Mouse (Mus musculus) liver, adult 2 months (tissue): ENCODE results near the gene Galm. TPM values are rescaled to one million over a fixed set of nuclear protein-coding genes. Genes with fewer than 3 reads are reported as not detected.
A peak's percentile ranks its signal among the peaks of the same experiment; 100 is the strongest.

ENCODE experiments used
- DNase-seq: peaks from one replicate; pipeline ENCODE4 v3.0.0-alpha.2; 2011; ENCODE audit warnings: low read depth, low spot score; ENCODE audit errors: extremely low read depth
- H3K27ac ChIP-seq: fragments of 200-500 bp; replicated peaks from 2 replicates; pipeline ENCODE4 v1.5.1; 2012; ENCODE audit warnings: low read depth, mild to moderate bottlenecking, control low read depth, inconsistent platforms, low read length; ENCODE audit not compliant: insufficient read depth
- H3K27me3 ChIP-seq: fragments of 200-500 bp; 2 replicates; pipeline ENCODE4 v1.6.1; 2012; ENCODE audit warnings: mild to moderate bottlenecking, moderate library complexity, low read length, inconsistent platforms; ENCODE audit not compliant: control insufficient read depth, insufficient read depth
- H3K36me3 ChIP-seq: fragments of 200-500 bp; 2 replicates; pipeline ENCODE4 v1.6.1; 2012; ENCODE audit warnings: low read length, inconsistent platforms; ENCODE audit not compliant: control insufficient read depth, insufficient read depth
- H3K4me1 ChIP-seq: fragments of 200-500 bp; 2 replicates; pipeline ENCODE4 v1.6.1; 2011; ENCODE audit warnings: low read length; ENCODE audit not compliant: control insufficient read depth, insufficient read depth
- H3K4me3 ChIP-seq: fragments of 200-500 bp; 2 replicates; pipeline ENCODE4 v1.5.1; 2011; ENCODE audit warnings: low read depth, mild to moderate bottlenecking, control low read depth, low read length, moderate library complexity; ENCODE audit not compliant: insufficient read depth
- H3K79me2 ChIP-seq: fragments of 200-500 bp; 2 replicates; pipeline ENCODE4 v1.6.1; 2012; ENCODE audit warnings: inconsistent platforms, mild to moderate bottlenecking, low read length, moderate library complexity; ENCODE audit not compliant: control insufficient read depth, insufficient read depth
- H3K9ac ChIP-seq: fragments of 200-500 bp; 2 replicates; pipeline ENCODE4 v1.6.1; 2012; ENCODE audit warnings: low read depth, mild to moderate bottlenecking, control low read depth, inconsistent platforms, low read length
- CTCF ChIP-seq: fragments of 200-500 bp; IDR thresholded peaks from 2 replicates; pipeline ENCODE4 v1.5.1; 2011; ENCODE audit warnings: low read depth, low read length, control low read depth
- POLR2A ChIP-seq: fragments of 200-500 bp; IDR thresholded peaks from 2 replicates; pipeline ENCODE4 v1.6.1; 2011; ENCODE audit warnings: low read length, control low read depth; ENCODE audit not compliant: insufficient read depth; ENCODE audit errors: extremely low read depth
- WGBS: fragments of 180-500 bp; shearing (Covaris S2); methylation state at CpG from one replicate; pipeline ENCODE4 v1.1.7; 2018; 5-methylcytosine and 5-hydroxymethylcytosine counted together
- polyA plus RNA-seq: library from polyadenylated mRNA; depleted of rRNA; stranded (reverse); fragments of >200 nt; gene quantifications from 2 replicates; pipeline ENCODE4 v1.2.3, GENCODE M21; 2012
- total RNA-seq: library from RNA; depleted of rRNA; stranded (reverse); fragments of >200 nt; gene quantifications from 2 replicates; pipeline ENCODE4 v1.2.3, GENCODE M21; 2014

Galm gene
- total and polyA plus RNA-seq, 2 experiments = 68.6 to 81.2 TPM

DNA sequence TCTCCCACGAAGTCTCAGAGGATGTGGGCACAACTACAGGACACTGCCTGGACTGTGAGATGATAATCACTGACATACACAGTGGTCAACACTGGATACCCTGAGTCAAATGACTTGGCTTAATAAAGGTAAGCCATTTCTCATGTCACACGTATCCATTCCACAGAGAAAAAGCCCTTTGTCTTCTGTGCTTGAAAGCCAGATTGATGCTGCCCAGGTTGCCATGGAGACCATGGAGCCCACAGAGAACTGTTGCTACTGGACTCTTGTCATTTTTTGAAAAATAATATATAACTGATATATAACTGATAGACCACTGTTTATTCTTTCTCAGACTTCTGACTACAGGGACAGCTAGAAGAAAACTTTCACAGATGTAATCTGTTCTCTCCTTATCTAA, 30.1 kb upstream of the Galm start:
- 23% methylated on average over 2 of the region's 2 CpGs for WGBS
- H3K27ac ChIP-seq = 0 out of 2 replicates have a peak overlapping the region, but pooled peaks have one; percentile 21
- no peak overlapping the region for H3K9ac ChIP-seq
- H3K4me1 ChIP-seq = peaks cover 3% of the 10 kb centered on the region; the same call in 1 of the 2 replicates
- DNase-seq = no peak
- no peaks in the 10 kb centered on the region for H3K36me3 ChIP-seq
- H3K4me3 ChIP-seq = no peak overlapping the region
- no peaks in the 10 kb centered on the region for H3K79me2 ChIP-seq
- TF ChIP-seq CTCF (no peak), POLR2A (no peak)
- no peaks in the 10 kb centered on the region for H3K27me3 ChIP-seq

DNA sequence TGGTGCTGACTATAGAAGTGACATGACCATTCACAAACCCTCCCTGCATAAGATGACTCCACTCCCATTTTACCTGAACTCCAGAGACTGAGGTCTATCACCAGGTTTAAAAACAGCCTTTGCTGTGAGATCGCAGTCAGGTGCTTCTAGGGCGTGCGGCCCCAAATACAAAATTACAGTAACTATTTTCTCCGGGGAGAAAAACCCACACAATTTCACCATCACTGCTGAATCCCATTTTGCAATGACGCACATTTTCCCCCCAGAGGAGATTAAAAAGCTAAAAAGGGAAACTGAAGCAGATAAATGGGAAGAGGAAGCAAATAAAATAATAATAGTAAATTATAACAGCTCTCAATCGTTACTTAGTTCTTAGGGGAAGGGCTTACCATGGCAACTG, 27.4 kb upstream of the Galm start:
- no peaks in the 10 kb centered on the region for H3K27me3 ChIP-seq
- H3K36me3 ChIP-seq = no peaks in the 10 kb centered on the region
- H3K27ac ChIP-seq = no peak overlapping the region
- TF ChIP-seq POLR2A (no peak), CTCF (no peak)
- H3K79me2 ChIP-seq = no peaks in the 10 kb centered on the region
- WGBS = 81% methylated on average over 6 of the region's 6 CpGs
- no peak overlapping the region for H3K4me3 ChIP-seq
- H3K4me1 ChIP-seq = peaks cover 3% of the 10 kb centered on the region; the same call in 1 of the 2 replicates
- no peak overlapping the region for H3K9ac ChIP-seq
- no peak for DNase-seq

DNA sequence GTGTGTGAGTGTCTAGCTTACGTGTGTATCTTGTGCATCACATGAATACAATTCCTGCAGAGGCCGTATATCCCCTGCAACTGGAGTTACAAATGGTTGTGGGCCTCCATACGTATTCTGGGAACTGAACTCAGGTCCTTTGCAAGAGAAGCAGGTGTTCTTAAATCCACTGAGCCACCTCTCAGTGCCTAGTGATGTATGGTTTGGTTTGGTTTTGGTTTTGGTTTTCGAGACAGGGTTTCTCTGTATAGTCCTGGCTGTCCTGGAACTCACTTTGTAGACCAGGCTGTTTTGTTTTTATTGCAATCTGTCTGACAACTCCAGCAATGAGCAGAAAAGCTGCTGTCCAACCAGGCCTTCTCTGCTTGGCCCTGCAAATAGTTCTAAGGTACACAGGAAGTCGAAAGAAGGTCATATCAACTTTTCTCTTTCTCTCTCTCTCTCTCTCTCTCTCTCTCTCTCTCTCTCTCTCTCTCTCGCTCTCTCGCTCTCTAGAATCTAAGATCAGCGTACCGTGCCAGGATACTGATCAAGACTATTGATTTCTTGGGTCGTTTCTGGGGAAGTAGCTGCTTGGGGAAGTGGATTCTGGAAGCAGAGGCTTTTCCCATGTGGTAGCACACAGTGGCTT, 21.8 kb upstream of the Galm start:
- Histone ChIP-seq H3K4me3 (no peak overlapping the region), H3K36me3 (no peaks in the 10 kb centered on the region), H3K79me2 (no peaks in the 10 kb centered on the region), H3K9ac (no peak overlapping the region), H3K27me3 (no peaks in the 10 kb centered on the region), H3K4me1 (no peaks in the 10 kb centered on the region), H3K27ac (no peak overlapping the region)
- no peak for DNase-seq
- TF ChIP-seq CTCF = no peak
- 66% methylated on average over 10 of the region's 10 CpGs for WGBS

DNA sequence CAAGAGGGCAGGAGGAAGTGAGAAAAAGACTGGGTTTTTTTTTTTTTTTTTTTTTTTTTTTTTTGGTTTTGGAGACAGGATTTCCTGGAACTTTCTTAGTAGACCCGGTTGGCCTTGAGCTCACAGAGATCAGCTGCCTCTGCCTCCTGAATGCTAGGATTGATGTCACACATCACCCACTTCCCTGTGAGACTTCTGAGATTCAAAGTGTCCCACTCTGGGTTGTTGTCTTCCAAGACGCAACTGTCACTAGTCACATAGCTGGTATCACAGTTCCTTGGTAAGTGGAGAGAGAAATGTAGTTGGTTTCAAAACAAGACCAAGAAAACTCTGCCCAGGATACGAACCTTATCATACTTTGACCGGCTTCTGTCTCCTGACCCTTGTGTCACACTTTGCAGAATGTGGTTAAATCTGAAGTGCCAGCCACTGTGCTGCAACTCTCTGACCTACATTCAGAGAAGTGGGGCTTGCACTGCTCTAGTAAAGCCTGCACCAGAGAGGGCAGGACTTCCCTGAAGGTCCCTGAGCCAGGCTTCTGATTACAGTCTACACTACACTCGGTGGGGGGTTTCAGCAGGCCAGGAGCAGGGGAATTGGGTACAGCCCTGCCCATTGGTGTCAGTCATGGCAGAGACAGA, 14.5 kb upstream of the Galm start:
- H3K4me3 ChIP-seq = no peak overlapping the region
- no peak for TF ChIP-seq POLR2A
- no peak for TF ChIP-seq CTCF
- 66% methylated on average over 5 of the region's 5 CpGs for WGBS
- H3K36me3 ChIP-seq = no peaks in the 10 kb centered on the region
- no peak overlapping the region for H3K9ac ChIP-seq
- H3K27me3 ChIP-seq = no peaks in the 10 kb centered on the region
- DNase-seq = no peak
- H3K79me2 ChIP-seq = no peaks in the 10 kb centered on the region
- no peak overlapping the region for H3K27ac ChIP-seq
- H3K4me1 ChIP-seq = no peaks in the 10 kb centered on the region

DNA sequence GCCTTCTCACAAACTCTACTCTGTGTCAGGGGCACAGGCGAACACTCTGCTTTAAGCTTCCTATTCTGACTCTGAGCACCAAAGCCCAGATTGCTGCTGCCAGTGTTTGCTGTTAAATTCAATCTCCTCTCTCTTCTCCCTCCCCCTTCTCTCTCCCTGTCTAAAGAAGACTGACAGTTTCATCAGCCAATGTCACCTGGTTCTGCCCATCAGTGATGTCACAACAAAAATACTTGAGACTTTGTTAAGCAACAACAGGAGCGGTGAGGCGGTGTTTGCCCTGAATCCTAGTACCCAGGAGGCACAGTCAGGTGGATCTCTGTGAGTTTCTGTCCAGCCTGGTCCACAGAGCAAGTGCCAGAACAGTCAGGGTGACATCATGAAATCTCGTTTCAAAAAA, 13.8 kb upstream of the Galm start:
- DNase-seq = no peak
- no peaks in the 10 kb centered on the region for H3K27me3 ChIP-seq
- no peak overlapping the region for H3K4me3 ChIP-seq
- TF ChIP-seq POLR2A (no peak), CTCF (no peak)
- 95% methylated on average over 4 of the region's 4 CpGs for whole genome bisulfite sequencing
- H3K27ac ChIP-seq = no peak overlapping the region
- H3K36me3 ChIP-seq = no peaks in the 10 kb centered on the region
- H3K4me1 ChIP-seq = no peaks in the 10 kb centered on the region
- no peak overlapping the region for H3K9ac ChIP-seq
- no peaks in the 10 kb centered on the region for H3K79me2 ChIP-seq

DNA sequence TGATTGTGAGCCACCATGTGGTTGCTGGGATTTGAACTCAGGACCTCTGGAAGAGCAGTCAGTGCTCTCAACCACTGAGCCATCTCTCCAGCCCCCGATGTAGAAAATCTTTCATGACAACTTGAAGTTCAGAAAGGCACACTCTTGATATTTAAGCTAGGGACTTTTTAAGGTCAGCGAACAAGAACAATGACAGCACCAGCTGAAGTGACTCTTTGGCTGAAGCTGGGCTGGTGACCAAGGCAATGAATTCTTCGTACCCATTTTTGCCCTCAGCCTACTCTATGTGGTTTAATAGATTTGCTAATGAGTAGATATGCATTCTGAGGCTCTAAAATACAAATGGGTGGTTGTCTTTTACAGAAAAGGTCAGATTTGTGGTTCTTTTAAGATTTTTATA, 6.9 kb upstream of the Galm start:
- 100% methylated on average over 3 of the region's 3 CpGs for WGBS
- Histone ChIP-seq H3K4me3 (no peak overlapping the region), H3K27ac (no peak overlapping the region), H3K27me3 (no peaks in the 10 kb centered on the region), H3K4me1 (no peaks in the 10 kb centered on the region), H3K36me3 (no peaks in the 10 kb centered on the region), H3K9ac (no peak overlapping the region), H3K79me2 (no peaks in the 10 kb centered on the region)
- TF ChIP-seq POLR2A = no peak
- no peak for TF ChIP-seq CTCF
- no peak for DNase-seq
